Mouse (Mus musculus) lung, embryonic 16.5 days (tissue): Measurements from ENCODE around the gene Tbc1d7. TPM values are rescaled to one million over a fixed set of nuclear protein-coding genes. Genes with fewer than 3 reads are reported as not detected.

Experiments
- ATAC-seq: fragments of 200-750 bp; cut with Nextera tagmentation; 2 replicates; pipeline ENCODE4 v1.8.0; 2017; ENCODE audit warnings: low read depth, mild to moderate bottlenecking, moderate library complexity
- H3K27ac ChIP-seq: fragments of 300-500 bp; sonication (generic); 2 replicates; pipeline ENCODE4 v1.5.1; 2014; ENCODE audit warnings: mild to moderate bottlenecking, control low read depth, low read length
- H3K27me3 ChIP-seq: fragments of 300-500 bp; sonication (generic); 2 replicates; pipeline ENCODE4 v1.6.1; 2014; ENCODE audit warnings: low read depth, low read length, mixed read lengths; ENCODE audit not compliant: control insufficient read depth, insufficient read depth
- H3K36me3 ChIP-seq: fragments of 300-500 bp; sonication (generic); 2 replicates; pipeline ENCODE4 v1.6.1; 2014; ENCODE audit warnings: low read length; ENCODE audit not compliant: control insufficient read depth, insufficient read depth
- H3K4me1 ChIP-seq: fragments of 300-500 bp; sonication (generic); replicated peaks from 2 replicates; pipeline ENCODE4 v1.6.1; 2014; ENCODE audit warnings: low read length, mixed read lengths; ENCODE audit not compliant: control insufficient read depth, insufficient read depth
- H3K4me2 ChIP-seq: fragments of 300-500 bp; sonication (generic); 2 replicates; pipeline ENCODE4 v1.6.1; 2014; ENCODE audit warnings: low read depth, low read length, control low read depth
- H3K4me3 ChIP-seq: fragments of 300-500 bp; sonication (generic); 2 replicates; pipeline ENCODE4 v1.5.1; 2014; ENCODE audit warnings: mild to moderate bottlenecking, low read length, control low read depth
- H3K9ac ChIP-seq: fragments of 300-500 bp; sonication (generic); 2 replicates; pipeline ENCODE4 v1.6.1; 2014; ENCODE audit warnings: low read length, control low read depth
- H3K9me3 ChIP-seq: fragments of 300-500 bp; sonication (generic); 2 replicates; pipeline ENCODE4 v1.6.1; 2016; ENCODE audit warnings: low read length; ENCODE audit not compliant: control insufficient read depth
- WGBS: fragments of 180-500 bp; shearing (Covaris S2); extraction: QIAGEN DNeasy Blood & Tissue Kit; methylation state at CpG from one replicate; pipeline ENCODE4 v1.1.7; 2014; 5-methylcytosine and 5-hydroxymethylcytosine counted together
- polyA plus RNA-seq: library from polyadenylated mRNA; unstranded; fragments of >200 nt; fragmentation: Nextera tagmentation; extraction: Ambion mirVana; gene quantifications from 2 replicates; pipeline ENCODE4 v1.2.1, GENCODE M21; 2015

The Tbc1d7 gene
- polyA plus RNA-seq, 1 experiment from 2014 or later, result 44.4 TPM

DNA sequence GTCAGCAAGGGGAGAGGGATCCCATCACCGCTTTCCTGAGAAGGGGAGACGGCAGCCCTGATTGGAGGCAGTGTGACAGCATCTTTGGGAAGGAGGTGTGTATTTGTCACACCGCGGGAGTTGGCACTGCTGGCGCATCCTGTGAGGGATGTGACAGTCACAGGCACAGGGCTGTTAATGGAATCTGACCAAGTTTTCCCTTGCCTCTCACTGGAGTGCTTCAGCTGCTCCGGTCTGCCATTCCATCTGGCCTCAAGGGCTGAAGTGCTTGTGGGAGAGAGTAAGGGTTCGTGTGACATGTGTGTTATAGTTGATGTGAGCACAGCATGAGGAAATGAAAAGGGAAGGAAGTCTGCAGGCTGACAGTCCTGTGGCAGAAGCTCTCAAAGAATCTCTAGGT is 59.0 kb downstream of the Tbc1d7 start:
- no peak overlapping the region for H3K9ac ChIP-seq
- H3K4me2 ChIP-seq, result no peak overlapping the region
- H3K9me3 ChIP-seq, result 0 out of 2 replicates have a peak, but pooled peaks cover 2% of the 10 kb centered on the region
- no peaks in the 10 kb centered on the region for H3K36me3 ChIP-seq
- no peaks in the 10 kb centered on the region for H3K4me1 ChIP-seq
- ATAC-seq, result no peak
- no peak overlapping the region for H3K27ac ChIP-seq
- H3K4me3 ChIP-seq, result no peak overlapping the region
- no peaks in the 10 kb centered on the region for H3K27me3 ChIP-seq
- WGBS, result 47% methylated on average over 7 of the region's 7 CpGs

DNA sequence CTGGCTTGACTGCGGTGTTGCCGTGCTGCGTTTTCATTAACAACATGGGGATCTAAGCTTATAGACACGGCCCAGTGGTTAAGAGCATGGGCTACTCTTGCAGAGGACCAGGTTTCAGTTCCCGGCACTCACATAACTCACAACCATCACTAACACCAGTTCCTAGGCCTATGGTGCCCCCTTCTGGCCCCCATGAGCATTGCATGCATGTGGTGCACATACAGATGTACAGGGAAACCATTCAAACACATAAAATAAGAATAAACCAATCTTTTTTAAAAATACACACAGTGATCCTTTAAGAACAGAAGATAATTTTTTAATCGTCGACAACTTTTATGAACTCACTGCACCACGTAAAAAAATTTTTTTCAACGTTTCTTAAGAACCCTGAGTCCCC is 66.8 kb downstream of the Tbc1d7 start:
- no peak for ATAC-seq

DNA sequence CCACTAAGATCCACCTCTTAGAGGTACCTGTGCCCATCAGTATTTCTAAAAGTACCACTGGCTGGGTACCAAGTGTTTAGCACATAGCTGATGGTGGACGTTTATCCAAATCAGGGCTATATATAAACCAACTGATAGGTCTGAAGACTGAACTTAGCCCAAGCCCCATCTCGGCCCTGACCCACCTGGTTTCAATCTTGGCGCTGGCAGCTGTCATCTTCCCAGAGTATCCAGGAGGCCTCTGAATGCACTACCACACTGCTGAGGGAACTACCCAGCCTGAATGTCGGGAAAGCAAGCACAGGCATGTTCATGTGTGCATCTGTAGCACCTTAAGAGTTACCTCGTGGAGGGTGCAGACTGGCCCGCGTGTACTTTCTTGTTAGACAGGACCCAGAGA is 68.4 kb downstream of the Tbc1d7 start:
- Histone ChIP-seq H3K9me3 (no peaks in the 10 kb centered on the region), H3K4me1 (no peaks in the 10 kb centered on the region), H3K36me3 (no peaks in the 10 kb centered on the region), H3K4me3 (no peak overlapping the region), H3K27me3 (no peaks in the 10 kb centered on the region), H3K27ac (no peak overlapping the region), H3K9ac (no peak overlapping the region), H3K4me2 (no peak overlapping the region)
- WGBS, result 63% methylated on average over 7 of the region's 7 CpGs
- ATAC-seq, result no peak

More for the DNA sequence above, 66.8 kb downstream of the Tbc1d7 start:
- no peaks in the 10 kb centered on the region for H3K4me1 ChIP-seq
- no peaks in the 10 kb centered on the region for H3K27me3 ChIP-seq
- H3K9me3 ChIP-seq, result no peaks in the 10 kb centered on the region
- WGBS, result 93% methylated on average over 9 of the region's 9 CpGs
- H3K4me2 ChIP-seq, result no peak overlapping the region
- no peaks in the 10 kb centered on the region for H3K36me3 ChIP-seq
- no peak overlapping the region for H3K27ac ChIP-seq
- H3K4me3 ChIP-seq, result no peak overlapping the region
- no peak overlapping the region for H3K9ac ChIP-seq

Other genes with a start within 250 kb of the Tbc1d7 start
- 0.89 and 1.2 TPM in 2 replicates for gene Gfod1, start 132.7 kb upstream of the Tbc1d7 start, polyA plus RNA-seq
- gene Sirt5, start 194.0 kb upstream of the Tbc1d7 start, polyA plus RNA-seq, result 22.3 and 24.9 TPM in 2 replicates
- gene Nol7, start 226.9 kb upstream of the Tbc1d7 start, polyA plus RNA-seq, result 130 and 132 TPM in 2 replicates